Mouse (Mus musculus) spleen, adult 2 months (tissue): ENCODE measurements at regions not wholly inside any gene's neighbourhood (a gene's known extent, or its start where the extent isn't known, plus 50 kb on each side); places are given as distances from the start of the nearest gene placed in this dataset.

ENCODE experiments used
- CTCF ChIP-seq: fragments of 200-500 bp; IDR thresholded peaks from 2 replicates; pipeline ENCODE4 v1.5.1; 2011; ENCODE audit warnings: mild to moderate bottlenecking, inconsistent platforms; ENCODE audit not compliant: insufficient read depth, insufficient read length, insufficient replicate concordance; ENCODE audit errors: extremely low read depth
- POLR2A ChIP-seq: fragments of 200-500 bp; IDR thresholded peaks from 2 replicates; pipeline ENCODE4 v1.6.1; 2011; ENCODE audit warnings: low read depth, low read length, inconsistent platforms

GRCm38 (mm10) chr14:104175122-104175521 lies 292.7 kb downstream of the Pou4f1 start:
- TF ChIP-seq CTCF (no peak), POLR2A (no peak)
